Mouse (Mus musculus) kidney, adult 9 months (tissue): ENCODE measurements around the gene Mkrn1.
A peak's percentile ranks its signal among the peaks of the same experiment; 100 is the strongest.
"Not testable (repeated sequence)": the region's sequence is repeated elsewhere in the genome, so short reads cannot be mapped to it uniquely, and the experiment has no call there.

ENCODE experiments used
- DNase-seq: peaks from one replicate; pipeline ENCODE4 v3.0.0; 2022

Gene Mkrn1

DNA sequence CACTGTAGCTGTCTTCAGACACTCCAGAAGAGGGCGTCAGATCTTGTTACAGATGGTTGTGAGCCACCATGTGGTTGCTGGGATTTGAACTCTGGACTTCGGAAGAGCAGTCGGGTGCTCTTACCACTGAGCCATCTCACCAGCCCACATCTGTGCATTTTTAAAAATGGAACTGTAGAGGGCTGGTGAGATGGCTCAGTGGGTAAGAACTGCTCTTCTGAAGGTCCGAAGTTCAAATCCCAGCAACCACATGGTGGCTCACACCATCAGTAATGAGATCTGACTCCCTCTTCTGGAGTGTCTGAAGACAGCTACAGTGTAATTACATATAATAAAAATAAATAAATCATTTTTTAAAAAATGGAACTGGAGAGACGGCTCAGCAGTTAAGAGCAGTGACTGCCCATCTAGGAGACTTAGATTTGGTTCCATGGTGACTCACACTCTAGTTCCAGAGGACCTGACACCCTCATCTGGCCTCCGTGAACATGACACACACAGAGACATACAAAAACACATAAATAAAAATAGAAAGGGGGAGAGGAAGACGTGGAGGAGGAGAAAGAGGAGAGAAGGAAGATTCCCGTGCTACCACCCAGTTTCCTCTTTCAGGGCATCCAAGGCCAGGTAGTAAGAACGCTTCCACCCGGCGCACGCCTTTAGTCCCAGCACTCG, 42.0 kb downstream of the Mkrn1 start:
- DNase-seq: not testable (repeated sequence)

DNA sequence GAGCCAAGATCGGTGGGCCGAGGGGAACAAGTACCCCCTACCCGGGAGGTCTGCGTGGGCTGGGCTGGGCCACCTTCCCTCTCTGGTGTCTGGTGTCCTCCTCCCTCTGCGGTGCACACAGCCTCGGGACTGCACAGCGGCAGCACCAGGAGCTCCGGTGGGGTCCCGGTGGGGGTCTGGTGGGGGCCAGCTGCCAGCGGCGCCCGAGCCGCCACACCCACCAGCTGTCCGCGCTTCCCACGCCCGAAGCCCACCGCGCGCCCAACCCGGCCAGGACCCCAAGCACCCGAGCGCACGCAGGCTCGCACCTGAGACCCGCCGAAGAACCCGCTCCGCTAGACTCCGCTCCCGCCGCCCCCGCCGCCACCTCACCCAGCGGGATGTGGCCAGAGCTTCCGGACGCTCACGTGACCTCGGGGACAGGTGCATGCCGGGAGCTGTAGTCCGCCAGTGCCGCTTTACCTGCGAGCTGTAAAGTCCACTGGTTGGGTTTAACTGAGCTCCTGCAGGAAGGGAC, 42.9 kb downstream of the Mkrn1 start, which contains the start of gene Slc37a3:
Gene Slc37a3 (minus strand): TSS at position 365 of the 517 bp plus-strand sequence.
- peak; percentile 90 for DNase-seq

DNA sequence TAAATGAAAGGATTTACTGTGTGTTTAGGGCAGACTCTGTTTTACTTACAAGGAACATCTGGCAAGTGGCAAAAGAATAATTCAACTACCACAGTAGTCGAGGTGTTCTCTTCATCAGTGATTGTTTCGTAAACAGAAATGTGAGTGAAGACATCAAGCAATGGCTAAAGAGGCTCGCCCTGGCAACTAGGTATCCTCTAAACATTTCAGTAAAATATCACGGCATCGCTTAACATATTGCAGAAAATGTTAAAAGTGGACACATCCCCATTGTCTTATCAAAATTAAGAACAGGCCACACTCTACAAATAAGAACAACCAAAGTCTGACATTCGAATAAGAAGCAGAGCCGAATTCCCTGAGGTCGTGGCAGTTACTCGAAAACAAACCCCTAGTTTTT, 43.5 kb downstream of the Mkrn1 start:
- no peak for DNase-seq

DNA sequence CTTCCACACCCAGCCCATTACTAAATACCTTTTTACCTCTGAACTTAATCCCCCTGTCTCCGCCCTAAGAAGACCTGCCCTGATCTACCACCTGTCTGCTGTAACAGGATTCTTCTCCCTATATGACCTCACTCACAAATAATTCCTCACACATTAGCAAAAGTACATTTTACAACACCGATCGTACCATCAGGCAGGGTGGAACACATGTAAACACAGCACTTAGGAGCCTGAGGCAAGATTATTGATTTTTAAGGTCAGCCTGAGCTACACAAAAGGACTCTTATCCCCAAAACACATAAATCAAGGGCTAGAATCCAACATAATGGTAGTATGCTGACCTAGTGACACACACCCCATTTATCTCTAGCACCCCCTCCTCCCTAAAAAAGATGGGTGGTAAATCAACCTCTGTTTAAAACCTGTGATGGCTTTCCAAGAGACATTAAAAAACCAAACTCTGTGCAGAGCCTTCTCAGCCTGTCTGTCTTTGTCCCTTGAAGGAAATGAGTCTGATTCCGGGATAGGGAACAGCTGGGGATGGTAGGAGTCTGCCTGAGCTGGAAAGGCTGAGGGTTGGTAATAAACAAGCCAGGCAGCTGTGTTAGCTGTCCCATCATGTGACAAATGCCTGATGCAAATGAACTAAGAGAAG, 46.8 kb downstream of the Mkrn1 start:
- no peak for DNase-seq

DNA sequence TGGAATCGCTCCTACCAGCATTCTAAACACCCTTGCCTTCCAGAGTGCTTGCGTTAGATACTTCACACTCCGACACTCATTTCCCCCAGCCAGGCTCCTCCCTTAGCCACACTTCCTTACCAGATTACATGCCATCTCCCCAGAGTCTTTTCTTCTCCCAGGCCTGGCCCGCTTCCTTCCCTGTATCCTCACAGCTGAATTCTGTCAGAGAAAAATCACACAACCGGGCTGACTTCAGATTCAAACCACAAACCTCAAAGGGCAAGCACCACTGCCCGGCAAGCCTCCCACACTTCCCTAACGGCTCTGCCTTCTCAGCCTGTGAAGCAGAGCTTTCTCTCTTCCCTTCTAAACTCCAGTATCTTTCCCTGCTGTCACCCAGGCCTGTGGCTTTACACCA, 47.5 kb downstream of the Mkrn1 start:
- DNase-seq: peak; percentile 48

DNA sequence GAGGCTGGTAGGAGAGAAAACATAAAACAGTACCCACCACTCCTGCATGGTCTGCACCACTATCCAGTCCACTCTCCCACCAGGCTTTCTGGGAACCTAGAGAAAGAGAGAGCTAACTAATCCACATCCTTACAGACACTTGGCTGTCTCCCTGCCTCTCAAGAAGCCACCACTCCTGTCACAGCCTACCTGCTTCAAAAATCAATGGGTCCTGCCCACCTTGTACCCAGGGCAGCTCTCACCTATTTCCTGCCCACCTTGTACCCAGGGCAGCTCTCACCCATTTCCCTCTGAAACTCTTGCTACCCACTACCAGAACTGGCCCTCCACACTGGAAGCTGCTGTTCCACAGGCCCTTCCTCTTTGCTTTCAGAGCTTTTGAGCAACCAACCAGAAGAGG, 48.2 kb downstream of the Mkrn1 start:
- DNase-seq: no peak

DNA sequence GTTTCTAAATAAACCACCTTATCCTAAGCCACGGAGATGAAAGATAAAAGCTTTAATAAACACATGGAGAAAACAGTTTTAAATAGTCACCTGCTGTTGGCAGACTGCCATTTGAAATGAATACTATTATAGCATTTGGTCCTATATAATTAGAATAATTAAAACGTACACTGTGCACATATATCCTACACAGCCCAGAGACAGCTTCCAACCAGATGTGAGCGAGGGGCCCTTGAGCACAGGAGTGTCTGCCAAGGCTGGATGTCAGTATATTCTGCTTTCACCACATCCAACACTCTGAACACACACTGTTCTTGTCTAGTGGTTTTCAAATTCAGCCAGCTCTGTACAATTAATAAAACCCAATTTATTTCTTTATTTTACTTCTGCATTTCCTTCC, 50.6 kb downstream of the Mkrn1 start:
- DNase-seq: no peak

DNA sequence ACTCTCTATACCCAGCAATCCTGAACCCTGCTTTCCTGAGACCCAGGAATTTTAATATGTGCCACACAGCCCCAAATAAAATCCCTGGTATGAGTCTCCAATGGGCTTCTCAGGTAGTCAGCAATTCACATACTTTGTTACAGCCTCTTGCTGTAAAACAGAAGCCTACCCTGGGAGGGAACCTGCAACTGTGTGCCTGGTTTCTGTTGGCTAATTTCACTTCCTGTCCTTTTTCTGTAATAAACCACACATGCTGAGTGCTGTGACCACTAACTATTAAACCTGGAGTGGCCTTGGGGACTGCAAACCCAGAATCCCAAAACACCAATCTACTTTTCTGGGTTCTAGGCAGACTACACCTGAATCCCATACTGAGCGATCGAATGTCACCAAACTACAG, 57.6 kb downstream of the Mkrn1 start:
- no peak for DNase-seq

DNA sequence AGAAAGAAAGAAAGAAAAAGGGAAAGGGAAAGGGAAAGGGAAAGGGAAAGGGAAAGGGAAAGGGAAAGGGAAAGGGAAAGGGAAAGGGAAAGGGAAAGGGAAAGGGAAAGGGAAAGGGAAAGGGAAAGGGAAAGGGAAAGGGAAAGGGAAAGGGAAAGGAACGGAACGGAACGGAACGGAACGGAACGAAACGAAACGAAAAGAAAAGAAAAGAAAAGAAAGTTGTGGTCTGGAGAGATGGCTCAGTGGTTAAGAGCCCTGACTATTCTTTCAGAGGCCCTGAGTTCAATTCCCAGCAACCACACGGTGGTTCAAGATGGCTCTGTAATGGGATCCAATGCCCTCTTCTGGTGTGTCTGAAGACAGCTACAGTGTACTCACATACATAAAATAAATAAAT, 61.1 kb downstream of the Mkrn1 start:
- DNase-seq: not testable (repeated sequence)

DNA sequence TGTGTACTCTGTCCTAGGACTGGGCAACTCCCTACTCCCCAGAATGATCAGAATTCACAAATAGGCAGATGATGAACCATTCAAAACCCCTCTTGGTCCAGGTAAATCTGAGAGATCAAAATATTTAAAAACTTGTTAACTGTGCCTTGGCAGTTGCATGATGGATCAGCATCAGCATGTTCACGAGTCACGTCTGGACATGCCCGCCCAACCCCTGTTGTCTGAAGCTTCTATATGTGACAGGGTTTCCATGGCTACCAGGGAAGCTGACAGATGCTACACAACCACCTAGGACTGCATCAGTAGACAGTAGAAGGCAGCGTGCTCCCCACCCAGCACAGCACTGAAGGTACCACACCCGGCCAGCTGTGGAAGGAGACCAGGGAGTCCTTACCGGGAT, 71.3 kb downstream of the Mkrn1 start:
- no peak for DNase-seq

DNA sequence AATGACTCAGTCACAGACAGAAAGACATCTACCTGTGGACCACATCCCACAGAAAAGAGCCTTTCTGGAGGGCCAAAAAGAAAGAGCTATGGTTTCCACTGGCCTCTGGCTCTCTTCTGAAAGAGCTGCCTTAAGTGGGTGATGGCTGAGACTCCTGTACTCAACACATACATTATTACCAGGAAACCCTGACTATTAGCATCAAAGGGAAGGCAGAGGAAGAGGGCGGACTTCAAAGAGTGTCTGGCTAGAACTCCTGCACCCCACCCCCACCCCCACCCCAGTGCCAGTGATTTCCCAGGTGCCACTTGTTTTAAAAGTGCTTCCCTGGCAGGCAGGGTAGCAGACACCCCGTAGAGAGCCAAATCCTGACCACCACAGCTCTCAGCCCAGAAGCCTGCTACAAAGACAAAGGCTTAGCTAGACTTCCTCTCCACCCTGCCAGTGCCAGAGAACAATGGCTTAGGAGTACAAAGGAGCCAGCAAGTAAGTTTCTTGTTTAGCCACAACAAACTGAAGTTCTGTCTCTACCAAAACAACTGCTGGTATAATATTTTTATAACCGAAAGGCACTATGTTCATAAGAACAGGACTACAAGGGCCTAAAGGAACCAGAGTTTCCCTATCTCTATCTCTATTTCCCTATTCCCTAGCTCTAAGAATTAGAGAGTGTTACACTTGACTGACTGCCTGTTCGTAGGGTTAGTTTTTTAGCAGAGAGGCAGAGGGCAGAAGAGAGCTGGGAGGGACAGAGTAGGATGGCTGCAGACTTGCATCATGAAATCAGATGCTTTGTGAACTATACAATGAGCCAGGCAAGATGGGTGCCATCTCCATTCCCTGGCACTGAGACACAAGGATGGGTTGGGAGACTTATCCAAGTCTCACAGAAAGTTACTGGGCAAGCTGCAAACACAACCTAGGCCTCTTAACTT, 72.1 kb downstream of the Mkrn1 start:
- DNase-seq: no peak
